Mouse (Mus musculus) embryonic fibroblast, embryonic 13.5 days (primary cell): ENCODE measurements around the gene Atg101. TPM values are rescaled to one million over a fixed set of nuclear protein-coding genes. Genes with fewer than 3 reads are reported as not detected.

Source experiments
- H3K27ac ChIP-seq: 2 replicates; pipeline ENCODE4 v1.5.1; 2012; ENCODE audit warnings: low read length, control low read depth, inconsistent platforms; ENCODE audit not compliant: insufficient read depth
- H3K4me1 ChIP-seq: 2 replicates; pipeline ENCODE4 v1.6.1; 2011; ENCODE audit warnings: low read length; ENCODE audit not compliant: control insufficient read depth, insufficient read depth
- H3K4me3 ChIP-seq: 2 replicates; pipeline ENCODE4 v1.5.1; 2011; ENCODE audit warnings: mild to moderate bottlenecking, control low read depth, low read length; ENCODE audit not compliant: insufficient read depth
- CTCF ChIP-seq: IDR thresholded peaks from 2 replicates; pipeline ENCODE4 v1.5.1; 2011; ENCODE audit warnings: mild to moderate bottlenecking, control low read depth, low read length, moderate library complexity, borderline replicate concordance; ENCODE audit not compliant: insufficient read depth
- POLR2A ChIP-seq: IDR thresholded peaks from 2 replicates; pipeline ENCODE4 v1.6.1; 2011; ENCODE audit warnings: low read depth, mild to moderate bottlenecking, control low read depth, low read length, moderate library complexity
- polyA plus RNA-seq: library from polyadenylated mRNA; stranded (reverse); fragments of >200 nt; gene quantifications from 2 replicates; pipeline ENCODE4 v1.2.4, GENCODE M21; 2011; ENCODE audit warnings: low read depth; ENCODE audit not compliant: missing spikeins, insufficient read length

Atg101 gene
- polyA plus RNA-seq, 1 experiment = 21.3 TPM

GRCm38 (mm10) chr15:101283183-101283910 is 725 bp upstream of the Atg101 start:
- peak overlapping the region; percentile 61 for H3K4me3 ChIP-seq
- TF ChIP-seq CTCF (peak; percentile 36; the same call in 1 of the 2 replicates), POLR2A (no peak)
- H3K4me1 ChIP-seq = no peaks in the 10 kb centered on the region; the same call in 1 of the 2 replicates
- no peak overlapping the region for H3K27ac ChIP-seq

GRCm38 (mm10) chr15:101286129-101286770 is 2.2 kb downstream of the Atg101 start:
- Histone ChIP-seq H3K4me1 (no peaks in the 10 kb centered on the region; the same call in 1 of the 2 replicates), H3K27ac (no peak overlapping the region), H3K4me3 (no peak overlapping the region)
- TF ChIP-seq CTCF (peak; percentile 90; the same call in 1 of the 2 replicates), POLR2A (no peak)

- TF ChIP-seq POLR2A (no peak), CTCF (no peak)
- no peaks in the 10 kb centered on the region; the same call in 1 of the 2 replicates for H3K4me1 ChIP-seq
- no peak overlapping the region for H3K27ac ChIP-seq
- H3K4me3 ChIP-seq = no peak overlapping the region
These were observed 3.3 kb downstream of the Atg101 start for GRCm38 (mm10) chr15:101287361-101287760.

- Histone ChIP-seq H3K4me1 (no peaks in the 10 kb centered on the region), H3K4me3 (no peak overlapping the region), H3K27ac (no peak overlapping the region)
- TF ChIP-seq POLR2A = no peak
- no peak for TF ChIP-seq CTCF
These were observed 6.3 kb downstream of the Atg101 start for GRCm38 (mm10) chr15:101290354-101290753.

GRCm38 (mm10) chr15:101292012-101292411 is 7.9 kb downstream of the Atg101 start:
- Histone ChIP-seq H3K4me3 (no peak overlapping the region), H3K27ac (no peak overlapping the region), H3K4me1 (no peaks in the 10 kb centered on the region)
- TF ChIP-seq CTCF (no peak), POLR2A (no peak)

- no peak within 1 kb of the TSS for H3K4me3 ChIP-seq
- H3K27ac ChIP-seq = no peak within 1 kb of the TSS
- no peaks in the 10 kb centered on the region for H3K4me1 ChIP-seq
- TF ChIP-seq CTCF = no peak
- no peak for TF ChIP-seq POLR2A
These were observed 9.1 kb downstream of the Atg101 start, which contains the start of gene 6030408B16Rik for GRCm38 (mm10) chr15:101293025-101293621. Gene 6030408B16Rik (plus strand): TSS chr15:101293212.

- TF ChIP-seq CTCF = no peak
- Histone ChIP-seq H3K27ac (no peak overlapping the region), H3K4me1 (no peaks in the 10 kb centered on the region), H3K4me3 (no peak overlapping the region)
These were observed 10.2 kb downstream of the Atg101 start for GRCm38 (mm10) chr15:101294028-101294894.

GRCm38 (mm10) chr15:101295106-101295505 is 11.0 kb downstream of the Atg101 start:
- Histone ChIP-seq H3K27ac (no peak overlapping the region), H3K4me1 (no peaks in the 10 kb centered on the region), H3K4me3 (no peak overlapping the region)
- TF ChIP-seq CTCF = no peak
- no peak for TF ChIP-seq POLR2A

- Histone ChIP-seq H3K4me3 (no peak overlapping the region), H3K27ac (no peak overlapping the region), H3K4me1 (no peaks in the 10 kb centered on the region)
- TF ChIP-seq CTCF (no peak), POLR2A (no peak)
These were observed 11.5 kb downstream of the Atg101 start for GRCm38 (mm10) chr15:101295616-101296015.
